Mouse (Mus musculus) megakaryocyte, embryonic 14.5 days (primary cell): ENCODE measurements at regions not wholly inside any gene's neighbourhood (a gene's known extent, or its start where the extent isn't known, plus 50 kb on each side); places are given as distances from the start of the nearest gene placed in this dataset.

ENCODE experiments used
- H3K27me3 ChIP-seq: replicated peaks from 2 replicates; pipeline ENCODE3; 2012; ENCODE audit warnings: inconsistent platforms
- H3K36me3 ChIP-seq: replicated peaks from 2 replicates; pipeline ENCODE3; 2012; ENCODE audit warnings: low read length, inconsistent platforms, mixed read lengths
- H3K4me1 ChIP-seq: 2 replicates; pipeline ENCODE4 v1.6.1; 2012; ENCODE audit warnings: inconsistent platforms
- H3K4me3 ChIP-seq: replicated peaks from 2 replicates; pipeline ENCODE3; 2012; ENCODE audit warnings: moderate library complexity, mild to moderate bottlenecking, inconsistent platforms
- H3K9me3 ChIP-seq: 2 replicates; pipeline ENCODE4 v1.6.1; 2012; ENCODE audit warnings: inconsistent platforms
- FLI1 ChIP-seq: IDR thresholded peaks from 2 replicates; pipeline ENCODE4 v1.6.1; 2012; ENCODE audit warnings: low read length, inconsistent platforms, mixed read lengths
- GATA1 ChIP-seq: IDR thresholded peaks from 3 replicates; pipeline ENCODE4 v1.6.1; 2012; ENCODE audit warnings: mixed read lengths, low read length, inconsistent platforms, borderline replicate concordance

- Histone ChIP-seq H3K4me1 (no peaks in the 10 kb centered on the region), H3K9me3 (no peaks in the 10 kb centered on the region), H3K36me3 (no peaks in the 10 kb centered on the region), H3K4me3 (no peak overlapping the region), H3K27me3 (no peaks in the 10 kb centered on the region)
- TF ChIP-seq GATA1 (no peak), FLI1 (no peak)
Measured at GRCm38 (mm10) chr19:60051151-60051550, 107.7 kb upstream of the Rab11fip2 start.

- H3K4me3 ChIP-seq = no peak overlapping the region
Measured at GRCm38 (mm10) chr19:60040721-60041120, 97.3 kb upstream of the Rab11fip2 start.

GRCm38 (mm10) chr19:60032667-60033066, 89.2 kb upstream of the Rab11fip2 start:
- TF ChIP-seq GATA1 (no peak), FLI1 (no peak)
- H3K9me3 ChIP-seq = no peaks in the 10 kb centered on the region
- no peaks in the 10 kb centered on the region for H3K36me3 ChIP-seq
- H3K27me3 ChIP-seq = no peaks in the 10 kb centered on the region
- no peaks in the 10 kb centered on the region for H3K4me1 ChIP-seq
- no peak overlapping the region for H3K4me3 ChIP-seq

More at GRCm38 (mm10) chr19:60040721-60041120, 97.3 kb upstream of the Rab11fip2 start:
- TF ChIP-seq GATA1 (no peak), FLI1 (no peak)
- H3K4me1 ChIP-seq = no peaks in the 10 kb centered on the region
- no peaks in the 10 kb centered on the region for H3K27me3 ChIP-seq
- H3K36me3 ChIP-seq = no peaks in the 10 kb centered on the region
- no peaks in the 10 kb centered on the region for H3K9me3 ChIP-seq

- no peaks in the 10 kb centered on the region for H3K36me3 ChIP-seq
- TF ChIP-seq GATA1 = no peak
- TF ChIP-seq FLI1 = no peak
- H3K4me3 ChIP-seq = no peak overlapping the region
- no peaks in the 10 kb centered on the region for H3K27me3 ChIP-seq
- no peaks in the 10 kb centered on the region for H3K4me1 ChIP-seq
- no peaks in the 10 kb centered on the region for H3K9me3 ChIP-seq
Measured at GRCm38 (mm10) chr19:60030212-60030788, 86.8 kb upstream of the Rab11fip2 start.

- Histone ChIP-seq H3K4me3 (no peak overlapping the region), H3K9me3 (no peaks in the 10 kb centered on the region), H3K4me1 (no peaks in the 10 kb centered on the region), H3K36me3 (no peaks in the 10 kb centered on the region), H3K27me3 (no peaks in the 10 kb centered on the region)
- TF ChIP-seq GATA1 = no peak
- TF ChIP-seq FLI1 = no peak
Measured at GRCm38 (mm10) chr19:60029720-60030119, 86.3 kb upstream of the Rab11fip2 start.

GRCm38 (mm10) chr19:60015614-60016300, 72.3 kb upstream of the Rab11fip2 start:
- Histone ChIP-seq H3K4me1 (no peaks in the 10 kb centered on the region), H3K36me3 (no peaks in the 10 kb centered on the region), H3K27me3 (no peaks in the 10 kb centered on the region), H3K9me3 (no peaks in the 10 kb centered on the region), H3K4me3 (no peak overlapping the region)
- TF ChIP-seq GATA1 = no peak
- TF ChIP-seq FLI1 = no peak

GRCm38 (mm10) chr19:59995557-59995956, 52.1 kb upstream of the Rab11fip2 start:
- Histone ChIP-seq H3K4me1 (no peaks in the 10 kb centered on the region), H3K27me3 (no peaks in the 10 kb centered on the region), H3K36me3 (no peaks in the 10 kb centered on the region), H3K4me3 (no peak overlapping the region), H3K9me3 (no peaks in the 10 kb centered on the region)
- TF ChIP-seq GATA1 (no peak), FLI1 (no peak)
